Mouse (Mus musculus): ENCODE data around the gene Wdfy2.
A peak's percentile ranks its signal among the peaks of the same experiment; 100 is the strongest.

Wdfy2 gene

GRCm38 (mm10) chr14:62844226-62844625 is 6.7 kb downstream of the Wdfy2 start:
- DNase-seq (ENCODE audit: low spot score), result no peak

GRCm38 (mm10) chr14:62845011-62845840 is 7.7 kb downstream of the Wdfy2 start:
- DNase-seq (ENCODE audit: low spot score), result no peak

GRCm38 (mm10) chr14:62850980-62851379 is 13.5 kb downstream of the Wdfy2 start:
- DNase-seq (ENCODE audit: low spot score), result peak; percentile 60

GRCm38 (mm10) chr14:62852840-62853239 is 15.4 kb downstream of the Wdfy2 start:
- DNase-seq (ENCODE audit: low spot score), result no peak

- DNase-seq (ENCODE audit: low spot score), result no peak
These were observed 17.8 kb downstream of the Wdfy2 start for GRCm38 (mm10) chr14:62855077-62855835.

GRCm38 (mm10) chr14:62855863-62856262 is 18.4 kb downstream of the Wdfy2 start:
- no peak for DNase-seq (ENCODE audit: low spot score)

GRCm38 (mm10) chr14:62856490-62856889 is 19.0 kb downstream of the Wdfy2 start:
- no peak for DNase-seq (ENCODE audit: low spot score)

- DNase-seq (ENCODE audit: low spot score), result no peak
These were observed 20.4 kb downstream of the Wdfy2 start for GRCm38 (mm10) chr14:62857879-62858278.

- DNase-seq (ENCODE audit: low spot score), result no peak
These were observed 20.8 kb downstream of the Wdfy2 start for GRCm38 (mm10) chr14:62858311-62858710.

- no peak for DNase-seq (ENCODE audit: low spot score)
These were observed 25.1 kb downstream of the Wdfy2 start for GRCm38 (mm10) chr14:62862564-62862963.

GRCm38 (mm10) chr14:62864254-62864653 is 26.8 kb downstream of the Wdfy2 start:
- no peak for DNase-seq (ENCODE audit: low spot score)

GRCm38 (mm10) chr14:62865405-62865804 is 27.9 kb downstream of the Wdfy2 start:
- DNase-seq (ENCODE audit: low spot score), result no peak

- DNase-seq (ENCODE audit: low spot score), result no peak
These were observed 29.6 kb downstream of the Wdfy2 start for GRCm38 (mm10) chr14:62867069-62867468.

GRCm38 (mm10) chr14:62867576-62867975 is 30.1 kb downstream of the Wdfy2 start:
- no peak for DNase-seq (ENCODE audit: low spot score)

GRCm38 (mm10) chr14:62868254-62868653 is 30.8 kb downstream of the Wdfy2 start:
- peak; percentile 36 for DNase-seq (ENCODE audit: low spot score)

- no peak for DNase-seq (ENCODE audit: low spot score)
These were observed 32.8 kb downstream of the Wdfy2 start for GRCm38 (mm10) chr14:62870238-62870638.

- no peak for DNase-seq (ENCODE audit: low spot score)
These were observed 34.0 kb downstream of the Wdfy2 start for GRCm38 (mm10) chr14:62871431-62871830.

GRCm38 (mm10) chr14:62871932-62872331 is 34.5 kb downstream of the Wdfy2 start:
- no peak for DNase-seq (ENCODE audit: low spot score)

- DNase-seq (ENCODE audit: low spot score), result peak; percentile 18
These were observed 36.3 kb downstream of the Wdfy2 start for GRCm38 (mm10) chr14:62873820-62874219.

GRCm38 (mm10) chr14:62874348-62874747 is 36.9 kb downstream of the Wdfy2 start:
- DNase-seq (ENCODE audit: low spot score), result peak; percentile 73

- peak; percentile 44 for DNase-seq (ENCODE audit: low spot score)
These were observed 40.6 kb downstream of the Wdfy2 start for GRCm38 (mm10) chr14:62878076-62878475.

- no peak for DNase-seq (ENCODE audit: low spot score)
These were observed 41.4 kb downstream of the Wdfy2 start for GRCm38 (mm10) chr14:62878634-62879430.

Measured in embryo, embryonic 10 days (tissue).